In the genomic region with DNA sequence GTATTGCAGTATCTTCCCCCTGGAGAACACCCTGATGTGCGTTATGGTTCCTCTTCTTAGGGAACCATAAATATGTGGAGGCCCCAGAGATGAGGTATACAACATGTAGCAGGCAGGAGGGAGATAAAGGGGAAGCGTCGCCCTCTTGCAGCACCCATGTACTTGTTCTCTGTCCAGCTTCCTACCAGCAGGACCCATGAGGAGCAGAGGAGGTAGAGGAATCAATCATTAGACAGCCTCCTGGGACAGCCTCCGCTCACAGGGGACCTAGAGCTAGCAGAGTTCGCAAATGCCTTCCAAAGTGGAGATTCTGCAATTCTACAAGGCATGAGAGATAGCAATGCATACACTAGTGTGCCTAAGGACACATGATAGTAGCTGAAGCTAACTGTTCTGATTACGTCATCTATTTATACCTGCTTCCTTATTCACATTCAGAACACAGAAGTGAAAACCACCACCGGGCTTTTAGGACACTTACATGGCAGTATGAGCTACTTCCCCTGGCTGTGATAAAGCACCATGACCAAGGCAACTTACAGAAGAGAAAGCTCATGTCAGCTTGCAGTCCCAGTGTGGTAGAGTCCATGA, we compare ENCODE assay signal across 13 mouse cellular contexts.
DNase-seq lines count a peak whose midpoint lies in the region; ATAC-seq and TF ChIP-seq lines count a peak whose summit lies in the region.
"Had no signal": no experiment of that assay in that cellular context is flagged by ENCODE, and none has a peak within 500 bp of the region (broad histone marks: within the 10 kb centered on the region; RNA-seq: fewer than 3 reads in every experiment).

No protein-coding gene starts in this region.

- peak; percentile 81 for DNase-seq in layer of hippocampus, adult 9-11 months
- DNase-seq in layer of hippocampus, postnatal 36 days, result no peak
- peak; percentile 51 to 79 for DNase-seq in spleen, adult 2 months (ENCODE audit: low read depth in 1 of 2, low spot score in 2 of 2)
- DNase-seq in kidney, postnatal 36 days, result no peak
- DNase-seq: kidney, adult 18-20 months; liver, embryonic 13.5 days; right cerebral cortex, postnatal 4 days; thymus, postnatal 14 days had no signal

- no peak overlapping the region for H3K9ac ChIP-seq in forebrain, embryonic 15.5 days (replicated peaks)
- H3K9ac ChIP-seq: liver, embryonic 13.5 days; midbrain, embryonic 13.5 days had no signal

- H3K4me2 ChIP-seq in forebrain, embryonic 15.5 days (replicated peaks), result no peak overlapping the region
- H3K4me2 ChIP-seq: liver, embryonic 13.5 days; midbrain, embryonic 13.5 days had no signal

- H3K36me3 ChIP-seq in spleen, adult 2 months (ENCODE audit: control insufficient read depth, insufficient read depth, low read length), result no peaks in the 10 kb centered on the region
- H3K36me3 ChIP-seq in forebrain, embryonic 15.5 days, result no peaks in the 10 kb centered on the region
- H3K36me3 ChIP-seq: liver, embryonic 13.5 days; midbrain, embryonic 13.5 days had no signal

- peak; percentile 80 for ATAC-seq in megakaryocyte, adult 5-6 weeks (ENCODE audit: poor library complexity, severe bottlenecking)
- ATAC-seq in forebrain, embryonic 15.5 days (replicated peaks), result no peak
- ATAC-seq: midbrain, embryonic 13.5 days had no signal

- H3K4me1 ChIP-seq in bone marrow macrophage, adult 2 months (ENCODE audit: control insufficient read depth, insufficient read depth, low read length), result peaks cover 25% of the 10 kb centered on the region
- H3K4me1 ChIP-seq in spleen, adult 2 months (ENCODE audit: control insufficient read depth, insufficient read depth, insufficient read length), result peaks cover 20% of the 10 kb centered on the region; the same call in 1 of the 2 replicates
- peaks cover 23% of the 10 kb centered on the region for H3K4me1 ChIP-seq in forebrain, embryonic 15.5 days

- TF ChIP-seq POLR2A in bone marrow macrophage, adult 2 months (IDR thresholded peaks at IDR 0.05; ENCODE audit: borderline replicate concordance, low read depth, low read length), result no peak
- TF ChIP-seq POLR2A in spleen, adult 2 months (IDR thresholded peaks at IDR 0.05; ENCODE audit: low read depth, low read length), result no peak

- no peaks in the 10 kb centered on the region for H3K27me3 ChIP-seq in spleen, adult 2 months (ENCODE audit: control insufficient read depth, insufficient read depth, low read length)
- no peaks in the 10 kb centered on the region for H3K27me3 ChIP-seq in forebrain, embryonic 15.5 days
- H3K27me3 ChIP-seq: liver, embryonic 13.5 days; midbrain, embryonic 13.5 days had no signal

- peak overlapping the region; percentile 42 for H3K27ac ChIP-seq in bone marrow macrophage, adult 2 months (ENCODE audit: insufficient read depth, low read depth, low read length)
- H3K27ac ChIP-seq in spleen, adult 2 months (ENCODE audit: insufficient read depth, low read length), result peak overlapping the region; percentile 79
- H3K27ac ChIP-seq in forebrain, embryonic 15.5 days (replicated peaks), result no peak overlapping the region
- H3K27ac ChIP-seq: liver, embryonic 13.5 days; midbrain, embryonic 13.5 days had no signal

- H3K9me3 ChIP-seq in forebrain, embryonic 15.5 days, result no peaks in the 10 kb centered on the region
- H3K9me3 ChIP-seq: liver, embryonic 13.5 days; midbrain, embryonic 13.5 days had no signal

- no peak for TF ChIP-seq CTCF in bone marrow macrophage, adult 2 months (IDR thresholded peaks at IDR 0.05; ENCODE audit: low read depth, low read length)
- TF ChIP-seq CTCF in spleen, adult 2 months (IDR thresholded peaks at IDR 0.05; ENCODE audit: extremely low read depth, insufficient read depth, insufficient read length, insufficient replicate concordance), result no peak

- WGBS in spleen, adult 2 months, result 34% methylated on average over 7 of the region's 7 CpGs
- 95% methylated on average over 7 of the region's 7 CpGs for WGBS in forebrain, embryonic 15.5 days

- H3K4me3 ChIP-seq in bone marrow macrophage, adult 2 months (ENCODE audit: insufficient read depth, low read length), result no peak overlapping the region
- no peak overlapping the region for H3K4me3 ChIP-seq in spleen, adult 2 months (ENCODE audit: extremely low read depth, insufficient read depth, insufficient read length)
- no peak overlapping the region for H3K4me3 ChIP-seq in forebrain, embryonic 15.5 days
- H3K4me3 ChIP-seq: erythroblast, embryonic 14.5 days; liver, embryonic 13.5 days; midbrain, embryonic 13.5 days had no signal

Comparison
In these comparisons a context has a peak if more than half of its experiments do, and no peak if none do; other contexts are left out.
1. DNase-seq: peak in layer of hippocampus, adult 9-11 months (single experiment) and spleen, adult 2 months (2 of 2); none in layer of hippocampus, postnatal 36 days (0 of 2) and kidney, postnatal 36 days (0 of 2).